Mouse (Mus musculus): Measurements from ENCODE around the gene Taok3. TPM values are rescaled to one million over a fixed set of nuclear protein-coding genes. Genes with fewer than 3 reads are reported as not detected.
A peak's percentile ranks its signal among the peaks of the same experiment; 100 is the strongest.

Gene Taok3
- total and polyA plus RNA-seq, 2 experiments from 2014 or later: 1.1 to 5.8 TPM

GRCm38 (mm10) chr5:117152944-117153343 lies 33.0 kb downstream of the Taok3 start:
- Histone ChIP-seq H3K4me1 (ENCODE audit: control insufficient read depth, insufficient read depth) (no peaks in the 10 kb centered on the region), H3K27ac (ENCODE audit: low read depth) (no peak overlapping the region), H3K27me3 (ENCODE audit: control insufficient read depth, insufficient read depth, low read length) (no peaks in the 10 kb centered on the region), H3K9ac (replicated peaks; ENCODE audit: low read depth, low read length) (no peak overlapping the region), H3K4me2 (ENCODE audit: low read depth, low read length) (no peak overlapping the region), H3K9me3 (replicated peaks; ENCODE audit: control insufficient read depth, low read length) (no peaks in the 10 kb centered on the region), H3K4me3 (ENCODE audit: low read depth, low read length) (no peak overlapping the region), H3K36me3 (replicated peaks; ENCODE audit: control insufficient read depth, insufficient read depth, low read length) (no peaks in the 10 kb centered on the region)
- TF ChIP-seq EP300 (IDR thresholded peaks at IDR 0.05; ENCODE audit: low read depth): no peak
- TF ChIP-seq CTCF (IDR thresholded peaks at IDR 0.05; ENCODE audit: low read depth): no peak
- no peak for ATAC-seq (ENCODE audit: insufficient read depth, low read depth)
- DNase-seq (ENCODE audit: low spot score): no peak

- H3K27me3 ChIP-seq (ENCODE audit: control insufficient read depth, insufficient read depth, low read length): no peaks in the 10 kb centered on the region
- ATAC-seq (ENCODE audit: insufficient read depth, low read depth): peak; percentile 60
- H3K9ac ChIP-seq (replicated peaks; ENCODE audit: low read depth, low read length): no peak overlapping the region
- 50% methylated on average over 15 of the region's 15 CpGs for WGBS
- H3K36me3 ChIP-seq (replicated peaks; ENCODE audit: control insufficient read depth, insufficient read depth, low read length): no peaks in the 10 kb centered on the region
- 0 out of 2 replicates have a peak overlapping the region, but pooled peaks have one; percentile 1 for H3K4me2 ChIP-seq (ENCODE audit: low read depth, low read length)
- H3K4me1 ChIP-seq (ENCODE audit: control insufficient read depth, insufficient read depth): no peaks in the 10 kb centered on the region
- peak; percentile 23 for DNase-seq (ENCODE audit: low spot score)
- H3K27ac ChIP-seq (ENCODE audit: low read depth): no peak overlapping the region
- H3K4me3 ChIP-seq (ENCODE audit: low read depth, low read length): no peak overlapping the region
- no peak for TF ChIP-seq CTCF (IDR thresholded peaks at IDR 0.05; ENCODE audit: low read depth)
- no peak for TF ChIP-seq EP300 (IDR thresholded peaks at IDR 0.05; ENCODE audit: low read depth)
- H3K9me3 ChIP-seq (replicated peaks; ENCODE audit: control insufficient read depth, low read length): no peaks in the 10 kb centered on the region
Observed at GRCm38 (mm10) chr5:117153527-117154091, 33.7 kb downstream of the Taok3 start.

- Histone ChIP-seq H3K36me3 (replicated peaks; ENCODE audit: control insufficient read depth, insufficient read depth, low read length) (no peaks in the 10 kb centered on the region), H3K4me1 (ENCODE audit: control insufficient read depth, insufficient read depth) (peaks cover 8% of the 10 kb centered on the region; the same call in 1 of the 2 replicates), H3K4me3 (ENCODE audit: low read depth, low read length) (no peak overlapping the region), H3K9ac (replicated peaks; ENCODE audit: low read depth, low read length) (no peak overlapping the region), H3K4me2 (ENCODE audit: low read depth, low read length) (no peak overlapping the region), H3K27ac (ENCODE audit: low read depth) (no peak overlapping the region), H3K27me3 (ENCODE audit: control insufficient read depth, insufficient read depth, low read length) (no peaks in the 10 kb centered on the region), H3K9me3 (replicated peaks; ENCODE audit: control insufficient read depth, low read length) (no peaks in the 10 kb centered on the region)
- 81% methylated on average over 7 of the region's 7 CpGs for WGBS
- TF ChIP-seq EP300 (IDR thresholded peaks at IDR 0.05; ENCODE audit: low read depth): no peak
- no peak for TF ChIP-seq CTCF (IDR thresholded peaks at IDR 0.05; ENCODE audit: low read depth)
- DNase-seq (ENCODE audit: low spot score): no peak
- ATAC-seq (ENCODE audit: insufficient read depth, low read depth): no peak
Observed at GRCm38 (mm10) chr5:117158335-117159018, 38.5 kb downstream of the Taok3 start.

- no peak overlapping the region; the same call in 1 of the 2 replicates for H3K9ac ChIP-seq (replicated peaks; ENCODE audit: low read depth, low read length)
Observed at GRCm38 (mm10) chr5:117159326-117159725, 39.4 kb downstream of the Taok3 start.

GRCm38 (mm10) chr5:117159805-117160291 lies 39.9 kb downstream of the Taok3 start:
- H3K4me1 ChIP-seq (ENCODE audit: control insufficient read depth, insufficient read depth): peaks cover 8% of the 10 kb centered on the region; the same call in 1 of the 2 replicates
- H3K27ac ChIP-seq (ENCODE audit: low read depth): no peak overlapping the region
- H3K9me3 ChIP-seq (replicated peaks; ENCODE audit: control insufficient read depth, low read length): no peaks in the 10 kb centered on the region
- peak; percentile 66 for DNase-seq (ENCODE audit: low spot score)
- H3K4me3 ChIP-seq (ENCODE audit: low read depth, low read length): no peak overlapping the region
- H3K36me3 ChIP-seq (replicated peaks; ENCODE audit: control insufficient read depth, insufficient read depth, low read length): no peaks in the 10 kb centered on the region
- no peak overlapping the region; the same call in 1 of the 2 replicates for H3K9ac ChIP-seq (replicated peaks; ENCODE audit: low read depth, low read length)
- ATAC-seq (ENCODE audit: insufficient read depth, low read depth): peak; percentile 73
- TF ChIP-seq EP300 (IDR thresholded peaks at IDR 0.05; ENCODE audit: low read depth) (no peak), CTCF (IDR thresholded peaks at IDR 0.05; ENCODE audit: low read depth) (no peak)
- H3K27me3 ChIP-seq (ENCODE audit: control insufficient read depth, insufficient read depth, low read length): no peaks in the 10 kb centered on the region
- WGBS: 51% methylated on average over 6 of the region's 6 CpGs
- H3K4me2 ChIP-seq (ENCODE audit: low read depth, low read length): no peak overlapping the region

More at GRCm38 (mm10) chr5:117159326-117159725, 39.4 kb downstream of the Taok3 start:
- no peak overlapping the region for H3K4me3 ChIP-seq (ENCODE audit: low read depth, low read length)
- H3K4me1 ChIP-seq (ENCODE audit: control insufficient read depth, insufficient read depth): peaks cover 8% of the 10 kb centered on the region; the same call in 1 of the 2 replicates
- ATAC-seq (ENCODE audit: insufficient read depth, low read depth): no peak
- H3K27me3 ChIP-seq (ENCODE audit: control insufficient read depth, insufficient read depth, low read length): no peaks in the 10 kb centered on the region
- H3K9me3 ChIP-seq (replicated peaks; ENCODE audit: control insufficient read depth, low read length): no peaks in the 10 kb centered on the region
- no peak for DNase-seq (ENCODE audit: low spot score)
- TF ChIP-seq EP300 (IDR thresholded peaks at IDR 0.05; ENCODE audit: low read depth) (no peak), CTCF (IDR thresholded peaks at IDR 0.05; ENCODE audit: low read depth) (no peak)
- whole genome bisulfite sequencing: 55% methylated on average over 8 of the region's 8 CpGs
- H3K27ac ChIP-seq (ENCODE audit: low read depth): no peak overlapping the region
- H3K36me3 ChIP-seq (replicated peaks; ENCODE audit: control insufficient read depth, insufficient read depth, low read length): no peaks in the 10 kb centered on the region
- no peak overlapping the region for H3K4me2 ChIP-seq (ENCODE audit: low read depth, low read length)
